9 mouse cellular contexts compared by ENCODE assay signal in the genomic region with DNA sequence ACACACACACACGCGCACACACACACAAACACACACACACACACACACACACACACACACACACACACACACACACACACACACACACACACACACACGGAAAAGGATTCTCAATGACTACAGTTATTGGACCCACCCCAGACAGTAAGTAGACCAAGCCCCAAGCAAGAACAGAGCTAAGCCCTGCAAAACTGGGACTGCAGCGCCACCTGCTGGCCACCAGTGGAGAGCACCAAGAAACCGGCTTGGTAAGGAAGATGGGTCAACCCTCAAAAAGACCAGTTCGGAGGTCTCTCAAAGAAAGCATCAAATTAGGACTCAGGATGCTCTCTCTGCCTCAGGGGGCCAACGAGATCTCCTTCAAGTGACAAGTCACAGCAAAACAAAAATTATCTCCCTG. TPM values are rescaled to one million over a fixed set of nuclear protein-coding genes. Genes with fewer than 3 reads are reported as not detected.
DNase-seq lines count a peak whose midpoint lies in the region; ATAC-seq and TF ChIP-seq lines count a peak whose summit lies in the region.
"Had no signal": no experiment of that assay in that cellular context is flagged by ENCODE, and none has a peak within 500 bp of the region (broad histone marks: within the 10 kb centered on the region; RNA-seq: fewer than 3 reads in every experiment).

No protein-coding gene starts in this region.

- intact Hi-C loops in left cerebral cortex, postnatal 10 days (cut with DNase I) = no loop called here

- no peak overlapping the region for H3K9ac ChIP-seq in heart, embryonic 11.5 days (ENCODE audit: low read depth, low read length)
- no peak overlapping the region for H3K9ac ChIP-seq in midbrain, embryonic 16.5 days (ENCODE audit: low read depth, low read length)

- DNase-seq in heart, adult 11 months = peak; percentile 86
- DNase-seq in brain, adult 2 months (ENCODE audit: low read depth, low spot score) = peak; percentile 73
- peak; percentile 9 for DNase-seq in fibroblast of lung, adult 2 months (ENCODE audit: low read depth)
- DNase-seq in hindbrain, embryonic 10.5 days (ENCODE audit: low spot score) = peak; percentile 85
- DNase-seq in left cerebral cortex, postnatal 10 days (ENCODE audit: extremely low spot score in 1 of 2, low spot score in 2 of 2) = peak; percentile 65 to 74
- DNase-seq in spleen, adult 2 months (ENCODE audit: low read depth in 1 of 2, low spot score in 2 of 2) = peak; percentile 11 to 41

- no peak overlapping the region for H3K4me2 ChIP-seq in heart, embryonic 11.5 days
- no peak overlapping the region for H3K4me2 ChIP-seq in midbrain, embryonic 16.5 days (ENCODE audit: low read length)

- TF ChIP-seq POLR2A in spleen, adult 2 months (IDR thresholded peaks at IDR 0.05; ENCODE audit: low read depth, low read length) = no peak

- TF ChIP-seq CTCF in spleen, adult 2 months (IDR thresholded peaks at IDR 0.05; ENCODE audit: extremely low read depth, insufficient read depth, insufficient read length, insufficient replicate concordance) = peak; percentile 86

- no peak overlapping the region for H3K4me3 ChIP-seq in heart, embryonic 11.5 days (ENCODE audit: low read depth, low read length)
- no peak overlapping the region for H3K4me3 ChIP-seq in hindbrain, embryonic 10.5 days
- H3K4me3 ChIP-seq in midbrain, embryonic 16.5 days (ENCODE audit: low read depth, low read length) = no peak overlapping the region
- no peak overlapping the region for H3K4me3 ChIP-seq in spleen, adult 2 months (ENCODE audit: extremely low read depth, insufficient read depth, insufficient read length)
- H3K4me3 ChIP-seq: myocyte had no signal

- no peak overlapping the region for H3K27ac ChIP-seq in heart, embryonic 11.5 days (ENCODE audit: low read depth, low read length)
- no peak overlapping the region for H3K27ac ChIP-seq in hindbrain, embryonic 10.5 days
- H3K27ac ChIP-seq in midbrain, embryonic 16.5 days (ENCODE audit: low read length) = no peak overlapping the region
- H3K27ac ChIP-seq in spleen, adult 2 months (ENCODE audit: insufficient read depth, low read length) = no peak overlapping the region

- no peak for ATAC-seq in heart, embryonic 11.5 days (replicated peaks; ENCODE audit: insufficient number of reproducible peaks, low FRiP score, low TSS enrichment)
- ATAC-seq in midbrain, embryonic 16.5 days = peak; percentile 67; the same call in 1 of the 2 replicates

- no peaks in the 10 kb centered on the region for H3K4me1 ChIP-seq in heart, embryonic 11.5 days (ENCODE audit: control insufficient read depth, insufficient read depth, low read length)
- H3K4me1 ChIP-seq in hindbrain, embryonic 10.5 days (replicated peaks) = no peaks in the 10 kb centered on the region; the same call in 1 of the 2 replicates
- H3K4me1 ChIP-seq in midbrain, embryonic 16.5 days (ENCODE audit: control insufficient read depth, insufficient read depth, low read length) = 0 out of 2 replicates have a peak, but pooled peaks cover 2% of the 10 kb centered on the region
- H3K4me1 ChIP-seq in spleen, adult 2 months (ENCODE audit: control insufficient read depth, insufficient read depth, insufficient read length) = no peaks in the 10 kb centered on the region

- no peaks in the 10 kb centered on the region for H3K27me3 ChIP-seq in heart, embryonic 11.5 days (ENCODE audit: control insufficient read depth, insufficient read depth, low read length)
- peaks cover 12% of the 10 kb centered on the region; the same call in 1 of the 2 replicates for H3K27me3 ChIP-seq in hindbrain, embryonic 10.5 days (ENCODE audit: insufficient read depth, poor library complexity, severe bottlenecking)
- 0 out of 2 replicates have a peak, but pooled peaks cover 2% of the 10 kb centered on the region for H3K27me3 ChIP-seq in midbrain, embryonic 16.5 days (ENCODE audit: control insufficient read depth, insufficient read depth, low read depth, low read length)
- no peaks in the 10 kb centered on the region for H3K27me3 ChIP-seq in spleen, adult 2 months (ENCODE audit: control insufficient read depth, insufficient read depth, low read length)

- H3K36me3 ChIP-seq in heart, embryonic 11.5 days (ENCODE audit: control insufficient read depth, insufficient read depth, low read length) = no peaks in the 10 kb centered on the region
- H3K36me3 ChIP-seq in hindbrain, embryonic 10.5 days = no peaks in the 10 kb centered on the region
- no peaks in the 10 kb centered on the region for H3K36me3 ChIP-seq in midbrain, embryonic 16.5 days (ENCODE audit: control insufficient read depth, insufficient read depth, low read length)
- H3K36me3 ChIP-seq in spleen, adult 2 months (ENCODE audit: control insufficient read depth, insufficient read depth, low read length) = no peaks in the 10 kb centered on the region

- H3K9me3 ChIP-seq in heart, embryonic 11.5 days (replicated peaks; ENCODE audit: control insufficient read depth, low read length) = no peaks in the 10 kb centered on the region
- H3K9me3 ChIP-seq in hindbrain, embryonic 10.5 days = no peaks in the 10 kb centered on the region
- H3K9me3 ChIP-seq in midbrain, embryonic 16.5 days (replicated peaks; ENCODE audit: control insufficient read depth, low read length, poor library complexity, severe bottlenecking) = no peaks in the 10 kb centered on the region

- WGBS in heart, embryonic 11.5 days (ENCODE audit: insufficient replicate concordance) = 23% methylated on average over 7 of the region's 7 CpGs
- 39% methylated on average over 7 of the region's 7 CpGs for WGBS in hindbrain, embryonic 10.5 days
- 18% methylated on average over 6 of the region's 7 CpGs for WGBS in midbrain, embryonic 16.5 days
- 39% methylated on average over 7 of the region's 7 CpGs for WGBS in spleen, adult 2 months

RNA-seq across cellular contexts. Expression of a gene that starts 34.2 kb away (rescaled TPM):
- 0.33 and 0.70 TPM in 2 replicates for polyA plus RNA-seq in heart, embryonic 11.5 days (2014; fragmentation: Nextera tagmentation; extraction: Ambion mirVana)
- 0.70 and 1.1 TPM in 2 replicates for polyA plus RNA-seq in hindbrain, embryonic 10.5 days (2016; fragmentation: Nextera tagmentation; extraction: Ambion mirVana)
- total RNA-seq in left cerebral cortex, postnatal 10 days (2021) = 1 to 10 TPM; 3.0 to 3.2 TPM
- 0.62 and 0.93 TPM in 2 replicates for polyA plus RNA-seq in midbrain, embryonic 16.5 days (2015; fragmentation: Nextera tagmentation; extraction: Ambion mirVana)
- polyA plus RNA-seq in spleen, adult 2 months (2012; rRNA removed) = 40.2 and 58.7 TPM in 2 replicates
- polyA plus RNA-seq: myocyte had no signal

RNA-seq across cellular contexts. Expression of a gene that starts 56.6 kb away (rescaled TPM):
- polyA plus RNA-seq in heart, embryonic 11.5 days (2014; fragmentation: Nextera tagmentation; extraction: Ambion mirVana) = 136 and 155 TPM in 2 replicates
- 139 and 147 TPM in 2 replicates for polyA plus RNA-seq in hindbrain, embryonic 10.5 days (2016; fragmentation: Nextera tagmentation; extraction: Ambion mirVana)
- total RNA-seq in left cerebral cortex, postnatal 10 days (2021) = 10 to 100 TPM; 52.8 to 54.8 TPM
- 128 and 131 TPM in 2 replicates for polyA plus RNA-seq in midbrain, embryonic 16.5 days (2015; fragmentation: Nextera tagmentation; extraction: Ambion mirVana)
- polyA plus RNA-seq in spleen, adult 2 months (2012; rRNA removed) = 33.6 and 66.2 TPM in 2 replicates

Comparison
In these comparisons a context has a peak if more than half of its experiments do, and no peak if none do; other contexts are left out.
1. DNase-seq: peak in every context shown above with its lines; median percentile 86 in heart, adult 11 months; 85 in hindbrain, embryonic 10.5 days; 73 in brain, adult 2 months; 70 in left cerebral cortex, postnatal 10 days; 26 in spleen, adult 2 months; 9 in fibroblast of lung, adult 2 months.
2. RNA of a gene that starts 34.2 kb away (polyA plus RNA-seq): 40.2 to 58.7 TPM in spleen, adult 2 months; 0.70 to 1.1 TPM in hindbrain, embryonic 10.5 days, 0.62 to 0.93 TPM in midbrain, embryonic 16.5 days and 0.33 to 0.70 TPM in heart, embryonic 11.5 days; every median in the first group is over 10 times any median in the second.